Mouse (Mus musculus): Measurements from ENCODE around the gene Zfp184. TPM values are rescaled to one million over a fixed set of nuclear protein-coding genes. Genes with fewer than 3 reads are reported as not detected.

Gene Zfp184
- total and polyA plus RNA-seq, 3 experiments, result 0.43 to 0.73 (median 0.70) TPM

DNA sequence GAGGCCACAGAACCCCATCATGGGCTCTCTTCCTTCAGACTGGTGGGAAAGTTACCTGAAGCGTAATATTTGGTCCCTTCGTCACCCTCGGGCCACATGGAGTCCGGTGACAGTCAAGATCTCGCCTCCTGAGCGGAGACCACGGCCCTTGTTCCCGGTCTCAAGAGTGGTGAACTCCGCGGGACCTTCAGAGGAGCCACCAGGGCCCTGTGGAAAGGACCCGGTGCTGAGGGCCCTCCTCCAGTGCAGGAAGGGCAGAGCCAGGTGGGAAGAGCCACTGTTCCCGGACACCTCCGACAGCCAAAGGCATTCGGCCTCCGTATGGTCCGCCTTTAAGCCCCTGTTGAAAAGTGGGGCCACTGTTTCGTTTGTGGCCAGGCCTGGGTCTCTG lies 36.9 kb downstream of the Zfp184 start:
- peaks cover 2% of the 10 kb centered on the region; the same call in 1 of the 2 replicates for H3K27me3 ChIP-seq (ENCODE audit: control insufficient read depth, insufficient read depth, low read length)
- WGBS, result 23% methylated on average over 17 of the region's 17 CpGs
- H3K79me2 ChIP-seq (replicated peaks; ENCODE audit: control insufficient read depth, insufficient read depth, low read length), result no peaks in the 10 kb centered on the region
- intact Hi-C loops (cut with DNase I), result no loop called here
- peak overlapping the region; percentile 72 for H3K9ac ChIP-seq (ENCODE audit: low read depth, low read length)
- peaks cover 1% of the 10 kb centered on the region; the same call in 1 of the 2 replicates for H3K4me1 ChIP-seq (ENCODE audit: control insufficient read depth, insufficient read depth, low read length)
- H3K27ac ChIP-seq, result no peak overlapping the region
- TF ChIP-seq EP300 (IDR thresholded peaks at IDR 0.05; ENCODE audit: insufficient read depth, low read depth, low read length) (no peak), POLR2A (IDR thresholded peaks at IDR 0.05; ENCODE audit: insufficient read depth, low read depth, low read length) (no peak), CTCF (IDR thresholded peaks at IDR 0.05) (no peak)
- no peak for DNase-seq
- H3K36me3 ChIP-seq (ENCODE audit: control insufficient read depth, insufficient read depth, low read length), result no peaks in the 10 kb centered on the region
- peak overlapping the region; percentile 62 for H3K4me3 ChIP-seq

DNA sequence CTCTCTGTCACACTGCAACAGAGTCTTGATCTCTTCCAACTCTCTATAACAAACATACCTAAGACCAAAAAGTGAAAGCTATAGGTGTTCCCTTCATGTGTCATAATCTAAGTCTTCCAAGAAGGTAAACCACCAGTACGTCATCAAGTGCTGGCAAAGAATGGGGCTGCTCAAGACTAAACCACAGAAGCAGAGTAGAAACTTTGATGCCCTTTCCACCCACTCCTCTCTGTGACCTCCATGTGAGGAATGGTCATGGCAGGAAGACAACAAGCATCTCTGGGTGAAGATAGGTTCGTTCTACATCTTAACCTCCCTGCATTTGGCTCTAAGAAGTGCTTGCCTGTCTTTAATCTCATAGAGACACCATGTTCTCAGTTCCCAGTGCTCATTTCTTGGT lies 39.6 kb downstream of the Zfp184 start:
- TF ChIP-seq POLR2A (IDR thresholded peaks at IDR 0.05; ENCODE audit: insufficient read depth, low read depth, low read length) (no peak), CTCF (IDR thresholded peaks at IDR 0.05) (no peak), EP300 (IDR thresholded peaks at IDR 0.05; ENCODE audit: insufficient read depth, low read depth, low read length) (no peak)
- Histone ChIP-seq H3K27me3 (ENCODE audit: control insufficient read depth, insufficient read depth, low read length) (peaks cover 2% of the 10 kb centered on the region; the same call in 1 of the 2 replicates), H3K9ac (ENCODE audit: low read depth, low read length) (no peak overlapping the region), H3K27ac (no peak overlapping the region), H3K4me1 (ENCODE audit: control insufficient read depth, insufficient read depth, low read length) (peaks cover 1% of the 10 kb centered on the region; the same call in 1 of the 2 replicates), H3K36me3 (ENCODE audit: control insufficient read depth, insufficient read depth, low read length) (no peaks in the 10 kb centered on the region), H3K4me3 (no peak overlapping the region), H3K79me2 (replicated peaks; ENCODE audit: control insufficient read depth, insufficient read depth, low read length) (no peaks in the 10 kb centered on the region)
- no peak for DNase-seq
- intact Hi-C loops (cut with DNase I), result no loop called here
- 77% methylated on average over 2 of the region's 2 CpGs for WGBS

DNA sequence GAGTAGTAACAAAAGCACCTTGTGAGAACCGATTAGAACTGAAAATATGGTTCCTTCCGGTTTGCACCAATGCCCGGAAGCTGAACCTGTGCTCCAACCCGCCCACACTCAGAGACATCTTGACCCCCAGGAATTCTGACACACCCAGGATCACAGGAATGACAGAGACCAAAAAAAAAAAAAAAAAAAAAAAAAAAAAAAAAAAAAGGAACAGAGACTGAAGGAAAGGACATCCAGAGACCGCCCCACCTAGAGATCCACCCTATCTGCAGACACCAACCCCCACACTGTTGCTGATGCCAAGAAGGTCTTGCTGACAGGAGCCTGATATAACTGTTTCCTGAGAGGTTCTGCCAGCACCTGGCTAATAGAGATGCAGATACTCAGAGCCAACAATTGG lies 47.7 kb downstream of the Zfp184 start:
- no peak for TF ChIP-seq EP300 (IDR thresholded peaks at IDR 0.05; ENCODE audit: insufficient read depth, low read depth, low read length)
- TF ChIP-seq CTCF (IDR thresholded peaks at IDR 0.05), result no peak
- TF ChIP-seq POLR2A (IDR thresholded peaks at IDR 0.05; ENCODE audit: insufficient read depth, low read depth, low read length), result no peak
- Histone ChIP-seq H3K27ac (no peak overlapping the region), H3K79me2 (replicated peaks; ENCODE audit: control insufficient read depth, insufficient read depth, low read length) (no peaks in the 10 kb centered on the region), H3K36me3 (ENCODE audit: control insufficient read depth, insufficient read depth, low read length) (no peaks in the 10 kb centered on the region), H3K27me3 (ENCODE audit: control insufficient read depth, insufficient read depth, low read length) (peaks cover 21% of the 10 kb centered on the region), H3K4me3 (no peak overlapping the region), H3K9ac (ENCODE audit: low read depth, low read length) (no peak overlapping the region), H3K4me1 (ENCODE audit: control insufficient read depth, insufficient read depth, low read length) (peaks cover 6% of the 10 kb centered on the region)
- intact Hi-C loops (cut with DNase I), result no loop called here
- DNase-seq, result no peak
- 75% methylated on average over 5 of the region's 5 CpGs for WGBS

DNA sequence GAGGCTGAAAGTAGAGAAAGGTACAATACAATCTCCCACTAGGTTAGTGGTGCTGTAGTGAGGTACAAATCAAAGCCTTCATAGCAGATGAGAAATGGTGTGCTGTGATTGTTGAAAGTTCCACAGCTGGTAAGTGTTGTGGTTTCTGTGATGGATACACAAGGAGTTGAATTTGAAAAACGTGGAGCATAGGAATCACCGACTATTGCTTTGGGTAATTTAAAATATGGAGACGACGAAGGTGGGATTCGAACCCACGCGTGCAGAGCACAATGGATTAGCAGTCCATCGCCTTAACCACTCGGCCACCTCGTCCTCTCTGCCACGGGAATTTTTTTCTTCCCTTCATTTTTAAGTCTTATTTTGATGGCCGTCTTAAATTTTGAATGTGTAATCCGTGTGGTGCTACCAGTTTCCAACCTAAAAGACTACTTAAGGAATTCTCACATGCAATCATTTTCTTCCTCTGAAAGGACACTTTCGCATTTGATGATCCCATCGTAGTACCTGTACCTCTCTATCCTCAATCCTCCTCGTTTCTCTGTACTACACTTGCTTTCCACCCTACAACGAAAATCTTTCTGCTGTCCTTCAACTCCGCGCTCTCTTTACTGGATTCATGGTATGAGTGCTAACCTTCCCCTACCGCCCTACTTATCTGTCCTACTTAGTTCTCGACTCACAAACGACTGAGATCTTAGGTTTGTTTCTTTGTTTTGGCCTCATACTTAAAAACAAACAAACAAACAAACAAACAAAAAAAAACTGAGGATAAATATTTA lies 49.3 kb downstream of the Zfp184 start:
- intact Hi-C loops (cut with DNase I), result loop anchor here (2.0 kb wide), 2 partner anchors 19 to 21 kb away; no protein-coding TSS in a partner anchor
- Histone ChIP-seq H3K9ac (ENCODE audit: low read depth, low read length) (no peak overlapping the region), H3K79me2 (replicated peaks; ENCODE audit: control insufficient read depth, insufficient read depth, low read length) (no peaks in the 10 kb centered on the region), H3K27me3 (ENCODE audit: control insufficient read depth, insufficient read depth, low read length) (peaks cover 27% of the 10 kb centered on the region), H3K36me3 (ENCODE audit: control insufficient read depth, insufficient read depth, low read length) (no peaks in the 10 kb centered on the region), H3K4me1 (ENCODE audit: control insufficient read depth, insufficient read depth, low read length) (peaks cover 6% of the 10 kb centered on the region), H3K27ac (no peak overlapping the region), H3K4me3 (no peak overlapping the region)
- DNase-seq, result peak in 1 of 2 experiments; percentile 46
- no peak for TF ChIP-seq POLR2A (IDR thresholded peaks at IDR 0.05; ENCODE audit: insufficient read depth, low read depth, low read length)
- TF ChIP-seq EP300 (IDR thresholded peaks at IDR 0.05; ENCODE audit: insufficient read depth, low read depth, low read length), result no peak
- TF ChIP-seq CTCF (IDR thresholded peaks at IDR 0.05), result no peak
- WGBS, result 16% methylated on average over 22 of the region's 22 CpGs

DNA sequence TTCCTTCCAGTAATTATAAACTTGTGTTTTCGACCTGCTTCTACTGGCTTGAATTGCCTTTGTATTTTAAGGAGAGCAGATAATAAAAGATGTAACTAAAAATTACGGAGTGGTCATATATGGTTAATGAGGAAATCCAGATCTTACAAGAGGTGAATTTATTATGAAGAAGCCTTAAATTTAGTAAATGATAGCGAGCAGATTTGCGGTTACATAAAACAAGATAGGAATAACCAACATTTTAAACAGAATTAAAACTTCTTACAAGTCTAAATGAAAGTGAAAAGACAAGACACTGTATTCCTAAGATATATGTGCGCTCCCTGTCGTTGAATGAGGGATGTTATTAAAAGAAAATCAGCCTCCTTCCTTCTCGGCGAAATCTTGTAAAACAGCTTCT lies 50.0 kb downstream of the Zfp184 start:
- no peaks in the 10 kb centered on the region for H3K36me3 ChIP-seq (ENCODE audit: control insufficient read depth, insufficient read depth, low read length)
- H3K4me3 ChIP-seq, result peak overlapping the region; percentile 35
- TF ChIP-seq POLR2A (IDR thresholded peaks at IDR 0.05; ENCODE audit: insufficient read depth, low read depth, low read length) (no peak), EP300 (IDR thresholded peaks at IDR 0.05; ENCODE audit: insufficient read depth, low read depth, low read length) (no peak), CTCF (IDR thresholded peaks at IDR 0.05) (no peak)
- no peaks in the 10 kb centered on the region for H3K79me2 ChIP-seq (replicated peaks; ENCODE audit: control insufficient read depth, insufficient read depth, low read length)
- no peak overlapping the region for H3K27ac ChIP-seq
- WGBS, result 13% methylated on average over 8 of the region's 8 CpGs
- H3K9ac ChIP-seq (ENCODE audit: low read depth, low read length), result no peak overlapping the region
- peaks cover 6% of the 10 kb centered on the region for H3K4me1 ChIP-seq (ENCODE audit: control insufficient read depth, insufficient read depth, low read length)
- intact Hi-C loops (cut with DNase I), result loop anchor here (2.0 kb wide), 2 partner anchors 20 kb away; no protein-coding TSS in a partner anchor
- H3K27me3 ChIP-seq (ENCODE audit: control insufficient read depth, insufficient read depth, low read length), result peaks cover 31% of the 10 kb centered on the region
- no peak for DNase-seq

DNA sequence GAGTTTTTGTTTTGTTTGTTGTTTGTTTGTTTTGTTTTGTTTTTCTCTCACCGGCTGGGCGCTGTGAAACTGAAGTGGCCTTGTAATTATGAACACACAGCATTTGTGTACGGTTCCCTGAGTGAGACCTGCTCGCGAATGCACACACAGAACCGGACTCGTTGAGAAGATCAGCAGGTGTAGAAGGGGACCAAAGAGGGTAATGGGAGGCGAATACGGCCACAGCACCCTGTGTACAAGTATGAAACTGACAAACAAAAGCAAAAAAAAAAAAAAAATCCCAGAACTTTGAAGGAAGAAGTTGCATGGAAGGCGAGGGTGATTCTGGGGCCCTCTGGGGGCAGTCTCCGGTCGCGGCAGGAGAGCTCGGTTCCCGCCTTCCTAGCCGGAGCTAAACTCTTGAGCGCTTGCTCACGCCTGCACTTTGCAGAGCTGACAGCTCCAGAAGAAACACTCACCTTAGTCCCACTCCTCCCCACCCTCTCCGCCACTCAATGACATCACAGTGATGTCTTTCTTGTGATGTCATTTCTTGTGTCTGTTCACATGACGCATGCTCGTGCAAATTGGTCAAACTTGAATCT lies 50.5 kb downstream of the Zfp184 start:
- no peak for TF ChIP-seq EP300 (IDR thresholded peaks at IDR 0.05; ENCODE audit: insufficient read depth, low read depth, low read length)
- no peak for TF ChIP-seq POLR2A (IDR thresholded peaks at IDR 0.05; ENCODE audit: insufficient read depth, low read depth, low read length)
- peak; percentile 43 for TF ChIP-seq CTCF (IDR thresholded peaks at IDR 0.05)
- no peaks in the 10 kb centered on the region for H3K36me3 ChIP-seq (ENCODE audit: control insufficient read depth, insufficient read depth, low read length)
- H3K27ac ChIP-seq, result no peak overlapping the region
- intact Hi-C loops (cut with DNase I), result loop anchor here (2.0 kb wide), 2 partner anchors 19 to 21 kb away; no protein-coding TSS in a partner anchor
- no peaks in the 10 kb centered on the region for H3K79me2 ChIP-seq (replicated peaks; ENCODE audit: control insufficient read depth, insufficient read depth, low read length)
- WGBS, result 3% methylated on average over 21 of the region's 21 CpGs
- peaks cover 6% of the 10 kb centered on the region for H3K4me1 ChIP-seq (ENCODE audit: control insufficient read depth, insufficient read depth, low read length)
- DNase-seq, result peak; percentile 41 to 47
- H3K4me3 ChIP-seq, result peak overlapping the region; percentile 35
- H3K27me3 ChIP-seq (ENCODE audit: control insufficient read depth, insufficient read depth, low read length), result peaks cover 31% of the 10 kb centered on the region
- no peak overlapping the region for H3K9ac ChIP-seq (ENCODE audit: low read depth, low read length)

Data from heart, adult 2 months (tissue).